Mouse (Mus musculus): ENCODE results near the gene Bphl. TPM values are rescaled to one million over a fixed set of nuclear protein-coding genes. Genes with fewer than 3 reads are reported as not detected.

Gene Bphl
- polyA plus RNA-seq, 1 experiment, result 27.7 TPM

- TF ChIP-seq REST (IDR thresholded peaks at IDR 0.05; ENCODE audit: insufficient read depth, insufficient read length) (no peak), MYOD1 (IDR thresholded peaks at IDR 0.05; ENCODE audit: control insufficient read depth in 1 of 3, insufficient read length in 2 of 3, low read depth in 2 of 3) (no peak), MAX (IDR thresholded peaks at IDR 0.05; ENCODE audit: low read depth) (no peak), CEBPB (IDR thresholded peaks at IDR 0.05; ENCODE audit: insufficient read depth, poor library complexity, severe bottlenecking) (no peak), TCF3 (IDR thresholded peaks at IDR 0.05; ENCODE audit: insufficient read length, low read depth) (no peak), POLR2A (IDR thresholded peaks at IDR 0.05; ENCODE audit: insufficient read length, low read depth) (no peak), SRF (IDR thresholded peaks at IDR 0.05; ENCODE audit: control insufficient read depth, insufficient read length, low read depth) (no peak), POLR2AphosphoS2 (IDR thresholded peaks at IDR 0.05; ENCODE audit: insufficient read length, low read depth) (no peak), MYOG (IDR thresholded peaks at IDR 0.05; ENCODE audit: control insufficient read depth in 1 of 3, insufficient read depth in 1 of 3, insufficient read length in 2 of 3, low read depth in 2 of 3) (no peak), TCF12 (IDR thresholded peaks at IDR 0.05; ENCODE audit: insufficient read depth, poor library complexity, severe bottlenecking) (no peak), USF1 (IDR thresholded peaks at IDR 0.05; ENCODE audit: low read depth) (no peak), E2F4 (IDR thresholded peaks at IDR 0.05; ENCODE audit: insufficient read depth) (no peak)
- H3K27me3 ChIP-seq (ENCODE audit: control insufficient read depth, insufficient read depth, insufficient read length), result no peaks in the 10 kb centered on the region
- no peaks in the 10 kb centered on the region for H3K36me3 ChIP-seq (ENCODE audit: control insufficient read depth, insufficient read depth)
- no peak overlapping the region for H3ac ChIP-seq (ENCODE audit: control insufficient read depth, insufficient read length)
- H3K4me3 ChIP-seq, result no peak overlapping the region
- H3K79me2 ChIP-seq (ENCODE audit: control insufficient read depth, insufficient read depth), result no peaks in the 10 kb centered on the region
- H3K4me2 ChIP-seq (ENCODE audit: low read depth), result no peak overlapping the region
Observed at GRCm38 (mm10) chr13:34114654-34115053, 77.3 kb downstream of the Bphl start.

- Histone ChIP-seq H3K4me3 (no peak overlapping the region), H3ac (ENCODE audit: control insufficient read depth, insufficient read length) (no peak overlapping the region), H3K27me3 (ENCODE audit: control insufficient read depth, insufficient read depth, insufficient read length) (no peaks in the 10 kb centered on the region), H3K4me2 (ENCODE audit: low read depth) (no peak overlapping the region), H3K79me2 (ENCODE audit: control insufficient read depth, insufficient read depth) (no peaks in the 10 kb centered on the region), H3K36me3 (ENCODE audit: control insufficient read depth, insufficient read depth) (no peaks in the 10 kb centered on the region)
- TF ChIP-seq USF1 (IDR thresholded peaks at IDR 0.05; ENCODE audit: low read depth), result no peak
- no peak for TF ChIP-seq SRF (IDR thresholded peaks at IDR 0.05; ENCODE audit: control insufficient read depth, insufficient read length, low read depth)
- no peak for TF ChIP-seq MYOD1 (IDR thresholded peaks at IDR 0.05; ENCODE audit: control insufficient read depth in 1 of 3, insufficient read length in 2 of 3, low read depth in 2 of 3)
Observed at GRCm38 (mm10) chr13:34116508-34116907, 79.1 kb downstream of the Bphl start.

GRCm38 (mm10) chr13:34118816-34119215 is 81.4 kb downstream of the Bphl start:
- H3ac ChIP-seq (ENCODE audit: control insufficient read depth, insufficient read length), result no peak overlapping the region
- H3K36me3 ChIP-seq (ENCODE audit: control insufficient read depth, insufficient read depth), result peaks cover 3% of the 10 kb centered on the region
- no peak overlapping the region for H3K4me3 ChIP-seq
- TF ChIP-seq SRF (IDR thresholded peaks at IDR 0.05; ENCODE audit: control insufficient read depth, insufficient read length, low read depth) (no peak), POLR2AphosphoS2 (IDR thresholded peaks at IDR 0.05; ENCODE audit: insufficient read length, low read depth) (no peak), MYOG (IDR thresholded peaks at IDR 0.05; ENCODE audit: control insufficient read depth in 1 of 3, insufficient read depth in 1 of 3, insufficient read length in 2 of 3, low read depth in 2 of 3) (peak in 1 of 3 experiments; percentile 4), CEBPB (IDR thresholded peaks at IDR 0.05; ENCODE audit: insufficient read depth, poor library complexity, severe bottlenecking) (no peak), TCF3 (IDR thresholded peaks at IDR 0.05; ENCODE audit: insufficient read length, low read depth) (no peak), POLR2A (IDR thresholded peaks at IDR 0.05; ENCODE audit: insufficient read length, low read depth) (no peak), MAX (IDR thresholded peaks at IDR 0.05; ENCODE audit: low read depth) (no peak), E2F4 (IDR thresholded peaks at IDR 0.05; ENCODE audit: insufficient read depth) (no peak), TCF12 (IDR thresholded peaks at IDR 0.05; ENCODE audit: insufficient read depth, poor library complexity, severe bottlenecking) (no peak), MYOD1 (IDR thresholded peaks at IDR 0.05; ENCODE audit: control insufficient read depth in 1 of 3, insufficient read length in 2 of 3, low read depth in 2 of 3) (no peak), USF1 (IDR thresholded peaks at IDR 0.05; ENCODE audit: low read depth) (peak; percentile 26), REST (IDR thresholded peaks at IDR 0.05; ENCODE audit: insufficient read depth, insufficient read length) (no peak)
- no peak overlapping the region for H3K4me2 ChIP-seq (ENCODE audit: low read depth)
- no peaks in the 10 kb centered on the region for H3K27me3 ChIP-seq (ENCODE audit: control insufficient read depth, insufficient read depth, insufficient read length)
- no peaks in the 10 kb centered on the region for H3K79me2 ChIP-seq (ENCODE audit: control insufficient read depth, insufficient read depth)

- no peak for TF ChIP-seq TCF12 (IDR thresholded peaks at IDR 0.05; ENCODE audit: insufficient read depth, poor library complexity, severe bottlenecking)
- no peak for TF ChIP-seq MAX (IDR thresholded peaks at IDR 0.05; ENCODE audit: low read depth)
- TF ChIP-seq MYOD1 (IDR thresholded peaks at IDR 0.05; ENCODE audit: control insufficient read depth in 1 of 3, insufficient read length in 2 of 3, low read depth in 2 of 3), result no peak
- no peak for TF ChIP-seq REST (IDR thresholded peaks at IDR 0.05; ENCODE audit: insufficient read depth, insufficient read length)
- no peak for TF ChIP-seq CEBPB (IDR thresholded peaks at IDR 0.05; ENCODE audit: insufficient read depth, poor library complexity, severe bottlenecking)
- TF ChIP-seq MYOG (IDR thresholded peaks at IDR 0.05; ENCODE audit: control insufficient read depth in 1 of 3, insufficient read depth in 1 of 3, insufficient read length in 2 of 3, low read depth in 2 of 3), result no peak
- no peak for TF ChIP-seq SRF (IDR thresholded peaks at IDR 0.05; ENCODE audit: control insufficient read depth, insufficient read length, low read depth)
- TF ChIP-seq USF1 (IDR thresholded peaks at IDR 0.05; ENCODE audit: low read depth), result no peak
- no peak for TF ChIP-seq E2F4 (IDR thresholded peaks at IDR 0.05; ENCODE audit: insufficient read depth)
- TF ChIP-seq POLR2A (IDR thresholded peaks at IDR 0.05; ENCODE audit: insufficient read length, low read depth), result no peak
- TF ChIP-seq POLR2AphosphoS2 (IDR thresholded peaks at IDR 0.05; ENCODE audit: insufficient read length, low read depth), result no peak
- no peak for TF ChIP-seq TCF3 (IDR thresholded peaks at IDR 0.05; ENCODE audit: insufficient read length, low read depth)
- no peaks in the 10 kb centered on the region for H3K27me3 ChIP-seq (ENCODE audit: control insufficient read depth, insufficient read depth, insufficient read length)
- H3K4me3 ChIP-seq, result no peak overlapping the region
- H3K79me2 ChIP-seq (ENCODE audit: control insufficient read depth, insufficient read depth), result no peaks in the 10 kb centered on the region
- H3K4me2 ChIP-seq (ENCODE audit: low read depth), result no peak overlapping the region
- no peak overlapping the region for H3ac ChIP-seq (ENCODE audit: control insufficient read depth, insufficient read length)
- H3K36me3 ChIP-seq (ENCODE audit: control insufficient read depth, insufficient read depth), result peaks cover 9% of the 10 kb centered on the region
Observed at GRCm38 (mm10) chr13:34119406-34119805, 82.0 kb downstream of the Bphl start.

GRCm38 (mm10) chr13:34120536-34120935 is 83.1 kb downstream of the Bphl start:
- no peak overlapping the region for H3ac ChIP-seq (ENCODE audit: control insufficient read depth, insufficient read length)
- H3K79me2 ChIP-seq (ENCODE audit: control insufficient read depth, insufficient read depth), result peaks cover 2% of the 10 kb centered on the region
- H3K4me2 ChIP-seq (ENCODE audit: low read depth), result no peak overlapping the region
- H3K36me3 ChIP-seq (ENCODE audit: control insufficient read depth, insufficient read depth), result peaks cover 10% of the 10 kb centered on the region
- H3K4me3 ChIP-seq, result no peak overlapping the region
- no peak for TF ChIP-seq E2F4 (IDR thresholded peaks at IDR 0.05; ENCODE audit: insufficient read depth)
- no peak for TF ChIP-seq POLR2AphosphoS2 (IDR thresholded peaks at IDR 0.05; ENCODE audit: insufficient read length, low read depth)
- no peak for TF ChIP-seq CEBPB (IDR thresholded peaks at IDR 0.05; ENCODE audit: insufficient read depth, poor library complexity, severe bottlenecking)
- H3K27me3 ChIP-seq (ENCODE audit: control insufficient read depth, insufficient read depth, insufficient read length), result no peaks in the 10 kb centered on the region

Other genes with a start within 250 kb of the Bphl start
- gene Serpinb6e, start 194.2 kb upstream of the Bphl start, polyA plus RNA-seq (2012; fragmentation: generic; extraction: Trizol), result not detected
- 1.4 TPM for gene Serpinb6c, start 131.9 kb upstream of the Bphl start, polyA plus RNA-seq (2012; fragmentation: generic; extraction: Trizol)
- 25.1 TPM for gene Nqo2, start 72.9 kb upstream of the Bphl start, polyA plus RNA-seq (2012; fragmentation: generic; extraction: Trizol)
- gene Ripk1, start 35.2 kb upstream of the Bphl start, polyA plus RNA-seq (2012; fragmentation: generic; extraction: Trizol), result 6.5 TPM
- 291 TPM for gene Serpinb6a, start 34.8 kb upstream of the Bphl start, polyA plus RNA-seq (2012; fragmentation: generic; extraction: Trizol)
- gene Tubb2a, start 40.4 kb downstream of the Bphl start, polyA plus RNA-seq (2012; fragmentation: generic; extraction: Trizol), result 550 TPM
- 438 TPM for gene Tubb2b, start 92.9 kb downstream of the Bphl start, polyA plus RNA-seq (2012; fragmentation: generic; extraction: Trizol)
- gene Psmg4, start 125.4 kb downstream of the Bphl start, polyA plus RNA-seq (2012; fragmentation: generic; extraction: Trizol), result 176 TPM

Measured in myocyte (in vitro differentiated cells).